In the genomic region with DNA sequence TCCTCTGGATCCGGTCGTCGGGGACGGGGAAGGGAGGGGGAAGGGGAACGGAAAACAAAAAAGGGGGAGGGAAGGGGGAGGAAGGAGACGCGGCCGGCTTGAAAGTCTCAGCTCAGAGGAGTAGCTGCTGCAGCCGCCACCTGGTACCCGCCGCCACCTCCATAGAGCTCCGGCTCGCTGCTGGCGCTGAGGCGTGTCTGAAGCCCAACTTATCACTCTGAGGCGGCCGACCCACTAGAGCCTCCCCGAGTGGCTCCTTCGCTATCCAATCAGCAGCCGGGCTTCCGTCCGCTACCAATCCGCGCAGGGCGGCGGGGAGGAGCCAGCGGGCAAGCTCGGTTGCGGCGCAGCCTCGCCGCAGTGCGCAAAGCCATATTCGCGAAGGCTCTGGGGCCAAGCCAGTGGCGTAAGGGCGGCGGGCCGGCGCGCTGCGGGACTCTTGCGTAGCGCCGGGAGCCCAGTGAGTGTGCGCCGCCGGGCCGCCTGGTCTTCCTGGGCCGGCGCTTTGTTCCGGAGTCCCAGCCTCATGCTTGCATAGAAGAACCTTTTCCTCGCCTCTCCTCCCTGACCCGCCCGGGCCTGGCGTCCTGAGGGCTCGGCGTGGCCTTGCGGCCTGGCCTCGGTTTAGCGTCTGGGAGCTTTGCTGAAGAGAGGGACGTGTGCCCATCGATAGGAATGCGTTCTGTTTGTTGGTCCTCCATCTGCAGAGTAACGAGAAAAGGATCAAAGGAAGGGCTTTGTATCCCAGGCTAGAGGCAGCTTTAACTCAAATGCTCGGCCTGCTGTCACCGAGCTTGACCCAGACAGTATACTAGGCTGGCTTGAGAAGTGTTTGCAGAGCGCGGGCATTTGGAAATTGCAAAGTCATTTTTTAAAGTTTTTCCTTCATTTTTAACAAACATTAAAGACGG, we compare ENCODE assay signal across 8 mouse cellular contexts. TPM values are rescaled to one million over a fixed set of nuclear protein-coding genes. Genes with fewer than 3 reads are reported as not detected.
DNase-seq lines count a peak whose midpoint lies in the region; ATAC-seq lines count a peak whose summit lies in the region.

A gene (minus strand): TSS at position 209 of the 911 bp plus-strand sequence.

- ATAC-seq in hindbrain, embryonic 15.5 days (ENCODE audit: low FRiP score, low read depth), result peak; percentile 99

- H3K27ac ChIP-seq in hindbrain, embryonic 15.5 days (replicated peaks), result peak within 1 kb of the TSS; percentile 98

- H3K9me3 ChIP-seq in hindbrain, embryonic 15.5 days, result no peaks in the 10 kb centered on the region

- H3K4me3 ChIP-seq in hindbrain, embryonic 15.5 days, result peak within 1 kb of the TSS; percentile 66

- H3K27me3 ChIP-seq in hindbrain, embryonic 15.5 days, result no peaks in the 10 kb centered on the region

- H3K4me2 ChIP-seq in hindbrain, embryonic 15.5 days, result peak within 1 kb of the TSS; percentile 85

- peaks cover 26% of the 10 kb centered on the region for H3K36me3 ChIP-seq in hindbrain, embryonic 15.5 days

- H3K9ac ChIP-seq in hindbrain, embryonic 15.5 days, result peak within 1 kb of the TSS; percentile 100

- peaks cover 27% of the 10 kb centered on the region for H3K4me1 ChIP-seq in hindbrain, embryonic 15.5 days (replicated peaks)

- DNase-seq in T-cell, adult 2 months (ENCODE audit: low spot score), result peak; percentile 99
- DNase-seq in cerebellum, postnatal 36 days, result peak; percentile 98 to 99
- DNase-seq in frontal cortex, postnatal 36 days (ENCODE audit: low spot score in 2 of 2), result peak; percentile 99
- DNase-seq in left cerebral cortex, adult 11 months (ENCODE audit: low spot score), result peak; percentile 99
- DNase-seq in lung, postnatal 4 days, result peak; percentile 99 to 100
- DNase-seq in retina, postnatal 7 days (ENCODE audit: low read depth, low spot score), result peak; percentile 98
- peak; percentile 99 for DNase-seq in urinary bladder, adult 2 months (ENCODE audit: low spot score)

- under 1% methylated on average over 69 of the region's 70 CpGs for WGBS in hindbrain, embryonic 15.5 days

RNA-seq across cellular contexts. Expression of the gene that starts here (rescaled TPM):
- 1,003 and 1,033 TPM in 2 replicates for polyA plus RNA-seq in hindbrain, embryonic 15.5 days (2015; fragmentation: Nextera tagmentation; extraction: Ambion mirVana)
- 383 and 397 TPM in 2 replicates for polyA plus RNA-seq in urinary bladder, adult 2 months (2012; rRNA removed)

Comparison
In these comparisons a context has a peak if more than half of its experiments do, and no peak if none do; other contexts are left out.
1. Peak in every context shown above with its lines: DNase-seq, ATAC-seq, H3K4me3 ChIP-seq and H3K27ac ChIP-seq.